Mouse (Mus musculus) neutrophil, adult 5-6 weeks (primary cell): ENCODE data around the gene 1700028P14Rik. TPM values are rescaled to one million over a fixed set of nuclear protein-coding genes. Genes with fewer than 3 reads are reported as not detected.
A peak's percentile ranks its signal among the peaks of the same experiment; 100 is the strongest.

ENCODE experiments used
- ATAC-seq: fragments of 151-379, 151-347 bp; 2 replicates; pipeline ENCODE4 v1.8.0; 2017; ENCODE audit warnings: mild to moderate bottlenecking, moderate TSS enrichment; ENCODE audit not compliant: insufficient number of reproducible peaks, poor library complexity, low FRiP score, severe bottlenecking; ENCODE audit errors: extremely low read depth
- total RNA-seq: library from RNA; stranded (forward); fragments of 200-1000 nt; gene quantifications from 2 replicates; pipeline ENCODE4 v1.2.3, GENCODE M21; 2017

The 1700028P14Rik gene
- total RNA-seq, 1 experiment from 2014 or later = not detected

GRCm38 (mm10) chr19:23631611-23632492 is 20.8 kb downstream of the 1700028P14Rik start:
- no peak for ATAC-seq

- ATAC-seq = no peak
These were observed 38.3 kb downstream of the 1700028P14Rik start for GRCm38 (mm10) chr19:23614268-23614667.

GRCm38 (mm10) chr19:23609724-23610123 is 42.9 kb downstream of the 1700028P14Rik start:
- no peak for ATAC-seq

- ATAC-seq = no peak
These were observed 44.7 kb downstream of the 1700028P14Rik start for GRCm38 (mm10) chr19:23607951-23608350.

GRCm38 (mm10) chr19:23594950-23595349 is 57.7 kb downstream of the 1700028P14Rik start:
- ATAC-seq = no peak

GRCm38 (mm10) chr19:23578606-23579355 is 73.8 kb downstream of the 1700028P14Rik start:
- no peak for ATAC-seq

- no peak for ATAC-seq
These were observed 75.9 kb downstream of the 1700028P14Rik start for GRCm38 (mm10) chr19:23576685-23577084.

GRCm38 (mm10) chr19:23563693-23564092 is 88.9 kb downstream of the 1700028P14Rik start:
- ATAC-seq = no peak

GRCm38 (mm10) chr19:23562588-23562987 is 90.0 kb downstream of the 1700028P14Rik start:
- ATAC-seq = no peak

GRCm38 (mm10) chr19:23562061-23562460 is 90.6 kb downstream of the 1700028P14Rik start:
- no peak for ATAC-seq

- no peak for ATAC-seq
These were observed 99.2 kb downstream of the 1700028P14Rik start for GRCm38 (mm10) chr19:23553450-23553849.

- no peak for ATAC-seq
These were observed 107.0 kb downstream of the 1700028P14Rik start for GRCm38 (mm10) chr19:23545604-23546003.

- ATAC-seq = no peak
These were observed 109.2 kb downstream of the 1700028P14Rik start for GRCm38 (mm10) chr19:23543244-23544004.

GRCm38 (mm10) chr19:23542759-23543158 is 109.9 kb downstream of the 1700028P14Rik start:
- ATAC-seq = no peak

- ATAC-seq = no peak
These were observed 116.9 kb downstream of the 1700028P14Rik start for GRCm38 (mm10) chr19:23535700-23536099.

GRCm38 (mm10) chr19:23531899-23532298 is 120.7 kb downstream of the 1700028P14Rik start:
- ATAC-seq = no peak

GRCm38 (mm10) chr19:23523711-23524110 is 128.9 kb downstream of the 1700028P14Rik start:
- ATAC-seq = 0 out of 2 replicates have a peak, but pooled peaks have one; percentile 16

GRCm38 (mm10) chr19:23521831-23522230 is 130.8 kb downstream of the 1700028P14Rik start:
- no peak for ATAC-seq

- ATAC-seq = no peak
These were observed 131.5 kb downstream of the 1700028P14Rik start for GRCm38 (mm10) chr19:23521071-23521470.
